Mouse (Mus musculus): ENCODE data around the gene Cntnap2. TPM values are rescaled to one million over a fixed set of nuclear protein-coding genes. Genes with fewer than 3 reads are reported as not detected.
A peak's percentile ranks its signal among the peaks of the same experiment; 100 is the strongest.

Cntnap2 gene
- polyA plus RNA-seq, 1 experiment from 2014 or later = 56.3 TPM

DNA sequence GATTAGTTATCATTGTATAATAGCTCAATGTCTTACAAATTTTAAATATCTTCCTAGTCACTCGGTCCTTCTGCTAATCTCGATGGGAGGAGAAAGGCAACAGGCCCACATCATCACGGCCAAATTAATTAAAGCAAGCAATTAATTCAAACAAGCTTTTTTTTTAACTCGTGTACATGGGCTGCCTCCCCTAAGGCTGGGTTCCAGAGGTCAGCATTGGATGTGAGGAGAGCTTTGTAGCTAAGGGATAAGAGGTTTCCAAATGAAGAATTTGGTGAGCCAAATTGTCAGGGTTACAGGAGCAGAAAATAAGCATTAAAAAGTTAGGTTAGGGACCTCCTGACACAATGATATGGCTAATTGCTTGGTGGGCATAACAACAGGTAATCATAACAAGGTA lies 1886.5 kb downstream of the Cntnap2 start:
- Histone ChIP-seq H3K9me3 (replicated peaks) (no peaks in the 10 kb centered on the region), H3K9ac (replicated peaks) (no peak overlapping the region), H3K4me2 (no peak overlapping the region), H3K27ac (replicated peaks) (no peak overlapping the region), H3K36me3 (no peaks in the 10 kb centered on the region), H3K4me3 (replicated peaks) (no peak overlapping the region), H3K27me3 (replicated peaks) (no peaks in the 10 kb centered on the region), H3K4me1 (no peaks in the 10 kb centered on the region)
- 64% methylated on average over 4 of the region's 4 CpGs for WGBS
- ATAC-seq (ENCODE audit: low FRiP score) = no peak

DNA sequence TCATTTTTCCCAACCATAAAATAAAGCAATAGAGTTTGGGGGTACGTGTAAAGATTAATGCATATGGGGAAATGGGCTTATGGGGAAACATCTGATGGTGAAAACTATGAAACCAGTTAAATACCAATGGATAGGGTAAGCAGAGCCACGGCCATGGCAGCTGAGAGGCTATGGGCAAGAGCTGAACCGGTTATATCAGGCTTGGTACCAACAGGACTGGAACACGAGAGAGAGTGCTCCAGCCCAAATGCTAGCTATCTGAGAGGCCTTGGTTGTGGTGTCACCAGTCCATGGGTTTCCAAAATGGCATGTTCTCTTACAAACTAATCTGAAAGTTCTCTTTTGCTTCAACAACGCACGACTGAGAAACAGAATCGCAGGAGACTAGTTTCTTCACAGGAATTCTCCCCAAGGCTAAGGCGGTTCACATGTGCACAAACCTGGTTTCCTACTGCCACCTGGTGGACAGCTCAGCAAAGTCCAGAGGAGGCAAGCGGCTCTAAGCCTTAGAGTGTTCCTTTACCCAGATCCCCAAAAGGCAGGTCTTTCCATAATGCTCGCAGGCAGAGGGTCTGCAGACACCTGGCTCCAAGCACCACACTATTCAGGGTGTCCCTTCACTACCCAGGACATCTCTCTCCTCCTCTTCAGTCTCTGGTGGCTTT lies 1902.0 kb downstream of the Cntnap2 start:
- ATAC-seq (ENCODE audit: low FRiP score) = peak; percentile 96
- Histone ChIP-seq H3K36me3 (no peaks in the 10 kb centered on the region), H3K4me1 (0 out of 2 replicates have a peak, but pooled peaks cover 2% of the 10 kb centered on the region), H3K27me3 (replicated peaks) (no peaks in the 10 kb centered on the region), H3K9me3 (replicated peaks) (no peaks in the 10 kb centered on the region), H3K4me3 (replicated peaks) (no peak overlapping the region), H3K9ac (replicated peaks) (no peak overlapping the region), H3K27ac (replicated peaks) (no peak overlapping the region), H3K4me2 (no peak overlapping the region)
- 33% methylated on average over 10 of the region's 10 CpGs for WGBS

DNA sequence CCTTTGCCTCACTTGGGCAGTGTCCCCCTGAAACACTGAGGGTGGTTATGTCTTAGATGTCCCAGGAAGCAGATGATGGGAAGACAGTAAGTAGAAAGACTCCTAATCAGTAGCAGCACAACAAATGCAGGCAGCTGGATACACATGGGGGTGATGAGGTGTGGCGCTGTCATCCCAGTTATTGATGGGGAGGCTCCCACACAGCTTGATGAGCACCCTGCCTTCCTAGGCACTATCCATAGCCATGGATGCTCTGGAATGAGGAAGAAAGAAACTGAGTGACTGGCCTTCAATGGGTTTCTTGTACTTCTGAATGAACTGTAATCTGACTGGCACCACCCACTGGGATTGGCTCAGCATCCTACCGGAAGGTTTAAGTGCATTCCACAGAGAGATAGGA lies 1904.1 kb downstream of the Cntnap2 start:
- H3K27ac ChIP-seq (replicated peaks) = no peak overlapping the region
- 0 out of 2 replicates have a peak, but pooled peaks cover 2% of the 10 kb centered on the region for H3K4me1 ChIP-seq
- H3K27me3 ChIP-seq (replicated peaks) = no peaks in the 10 kb centered on the region
- no peaks in the 10 kb centered on the region for H3K36me3 ChIP-seq
- ATAC-seq (ENCODE audit: low FRiP score) = no peak
- no peak overlapping the region for H3K4me2 ChIP-seq
- H3K9me3 ChIP-seq (replicated peaks) = no peaks in the 10 kb centered on the region
- 79% methylated on average over 2 of the region's 2 CpGs for WGBS
- H3K9ac ChIP-seq (replicated peaks) = no peak overlapping the region
- H3K4me3 ChIP-seq (replicated peaks) = no peak overlapping the region

- WGBS = 62% methylated on average over 3 of the region's 3 CpGs
- Histone ChIP-seq H3K36me3 (no peaks in the 10 kb centered on the region), H3K4me2 (no peak overlapping the region), H3K4me3 (replicated peaks) (no peak overlapping the region), H3K9me3 (replicated peaks) (no peaks in the 10 kb centered on the region), H3K9ac (replicated peaks) (no peak overlapping the region), H3K27ac (replicated peaks) (no peak overlapping the region), H3K4me1 (0 out of 2 replicates have a peak, but pooled peaks cover 2% of the 10 kb centered on the region), H3K27me3 (replicated peaks) (no peaks in the 10 kb centered on the region)
- no peak for ATAC-seq (ENCODE audit: low FRiP score)
Measured at GRCm38 (mm10) chr6:46963693-46964092, 1904.5 kb downstream of the Cntnap2 start.

GRCm38 (mm10) chr6:46972640-46973039 lies 1913.5 kb downstream of the Cntnap2 start:
- Histone ChIP-seq H3K27me3 (replicated peaks) (no peaks in the 10 kb centered on the region), H3K9ac (replicated peaks) (no peak overlapping the region), H3K27ac (replicated peaks) (no peak overlapping the region), H3K36me3 (no peaks in the 10 kb centered on the region), H3K4me2 (no peak overlapping the region), H3K9me3 (replicated peaks) (no peaks in the 10 kb centered on the region), H3K4me1 (no peaks in the 10 kb centered on the region), H3K4me3 (replicated peaks) (no peak overlapping the region)
- 82% methylated on average over 2 of the region's 2 CpGs for WGBS
- no peak for ATAC-seq (ENCODE audit: low FRiP score)

GRCm38 (mm10) chr6:46996010-46996602 lies 1936.9 kb downstream of the Cntnap2 start:
- H3K4me1 ChIP-seq = no peaks in the 10 kb centered on the region
- no peaks in the 10 kb centered on the region for H3K36me3 ChIP-seq
- no peak for ATAC-seq (ENCODE audit: low FRiP score)
- H3K27me3 ChIP-seq (replicated peaks) = no peaks in the 10 kb centered on the region
- H3K9ac ChIP-seq (replicated peaks) = no peak overlapping the region
- no peak overlapping the region for H3K27ac ChIP-seq (replicated peaks)
- no peak overlapping the region for H3K4me2 ChIP-seq
- no peaks in the 10 kb centered on the region for H3K9me3 ChIP-seq (replicated peaks)
- H3K4me3 ChIP-seq (replicated peaks) = no peak overlapping the region
- WGBS = 80% methylated on average over 6 of the region's 6 CpGs

DNA sequence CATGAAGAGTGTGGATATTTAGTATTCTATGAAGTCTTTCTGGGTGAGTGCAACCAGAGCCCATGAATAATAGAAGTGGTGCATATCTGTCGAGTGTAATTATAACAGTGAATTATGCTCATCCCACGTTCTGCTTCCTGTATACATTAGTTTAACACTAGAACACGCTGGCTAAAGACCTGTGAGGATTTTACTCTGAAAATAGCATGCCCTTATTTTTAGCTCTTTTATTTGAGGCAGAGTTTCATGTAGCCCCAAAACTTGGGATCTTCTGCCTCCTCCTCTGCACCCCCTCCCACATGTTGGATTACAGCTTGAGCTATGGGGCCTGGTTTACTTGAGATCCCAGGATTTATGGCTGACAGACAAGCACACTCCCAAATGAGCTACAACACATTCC lies 1945.3 kb downstream of the Cntnap2 start:
- no peak for ATAC-seq (ENCODE audit: low FRiP score)
- Histone ChIP-seq H3K36me3 (no peaks in the 10 kb centered on the region), H3K27me3 (replicated peaks) (no peaks in the 10 kb centered on the region), H3K9ac (replicated peaks) (no peak overlapping the region), H3K4me2 (no peak overlapping the region), H3K27ac (replicated peaks) (no peak overlapping the region), H3K4me1 (no peaks in the 10 kb centered on the region), H3K4me3 (replicated peaks) (no peak overlapping the region), H3K9me3 (replicated peaks) (no peaks in the 10 kb centered on the region)
- WGBS = 44% methylated on average over 3 of the region's 3 CpGs

- H3K27ac ChIP-seq (replicated peaks) = no peak overlapping the region
- H3K4me2 ChIP-seq = no peak overlapping the region
- no peaks in the 10 kb centered on the region for H3K36me3 ChIP-seq
- no peak for ATAC-seq (ENCODE audit: low FRiP score)
- 94% methylated on average over 4 of the region's 4 CpGs for WGBS
- no peaks in the 10 kb centered on the region for H3K27me3 ChIP-seq (replicated peaks)
- H3K9ac ChIP-seq (replicated peaks) = no peak overlapping the region
- H3K4me1 ChIP-seq = 0 out of 2 replicates have a peak, but pooled peaks cover 12% of the 10 kb centered on the region
- H3K9me3 ChIP-seq (replicated peaks) = no peaks in the 10 kb centered on the region
- H3K4me3 ChIP-seq (replicated peaks) = no peak overlapping the region
Measured at GRCm38 (mm10) chr6:47012933-47013332, 1953.8 kb downstream of the Cntnap2 start.

GRCm38 (mm10) chr6:47013535-47013934 lies 1954.4 kb downstream of the Cntnap2 start:
- no peaks in the 10 kb centered on the region for H3K9me3 ChIP-seq (replicated peaks)

DNA sequence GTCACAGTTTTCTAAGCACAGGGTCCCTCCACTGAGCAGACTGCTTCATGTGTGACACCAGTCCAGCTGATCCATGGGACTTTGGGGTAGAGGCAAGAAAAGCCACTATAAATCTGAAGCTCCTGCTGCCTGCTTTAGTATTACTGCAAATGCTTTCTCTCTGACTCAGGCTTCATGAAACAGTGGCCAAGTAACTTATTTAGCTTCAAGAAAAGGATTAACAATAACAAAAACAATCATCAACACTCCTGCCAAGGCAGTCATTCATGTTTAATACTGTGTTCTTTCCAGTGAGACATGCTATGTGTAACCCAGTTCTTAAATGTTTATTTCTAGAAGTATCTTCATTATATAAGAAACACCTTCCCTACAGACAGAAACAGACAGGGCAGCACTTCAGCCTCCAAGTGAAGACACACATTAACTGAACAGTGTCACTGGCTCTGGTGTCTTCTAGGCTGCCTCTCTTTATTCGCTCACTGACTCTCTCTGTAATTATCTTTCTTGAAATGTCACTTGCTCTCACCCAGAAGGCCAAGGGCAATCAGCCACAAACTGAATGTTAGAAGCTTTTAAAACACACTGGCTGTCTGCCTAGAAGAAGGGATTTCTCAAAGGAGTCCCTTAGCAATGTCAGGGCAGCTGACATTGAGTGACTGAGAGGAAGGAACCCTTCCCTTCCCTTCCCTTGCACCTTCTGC lies 1955.9 kb downstream of the Cntnap2 start:
- H3K4me2 ChIP-seq = no peak overlapping the region
- H3K4me1 ChIP-seq = 0 out of 2 replicates have a peak, but pooled peaks cover 12% of the 10 kb centered on the region
- no peaks in the 10 kb centered on the region for H3K9me3 ChIP-seq (replicated peaks)
- ATAC-seq (ENCODE audit: low FRiP score) = no peak
- H3K4me3 ChIP-seq (replicated peaks) = no peak overlapping the region
- no peaks in the 10 kb centered on the region for H3K27me3 ChIP-seq (replicated peaks)
- H3K9ac ChIP-seq (replicated peaks) = no peak overlapping the region
- no peaks in the 10 kb centered on the region for H3K36me3 ChIP-seq
- H3K27ac ChIP-seq (replicated peaks) = 0 out of 2 replicates have a peak overlapping the region, but pooled peaks have one; percentile 33
- WGBS = 59% methylated on average over 1 of the region's 1 CpGs

More at GRCm38 (mm10) chr6:47013535-47013934, 1954.4 kb downstream of the Cntnap2 start:
- Histone ChIP-seq H3K4me3 (replicated peaks) (no peak overlapping the region), H3K27ac (replicated peaks) (no peak overlapping the region), H3K4me1 (0 out of 2 replicates have a peak, but pooled peaks cover 12% of the 10 kb centered on the region), H3K9ac (replicated peaks) (no peak overlapping the region), H3K36me3 (no peaks in the 10 kb centered on the region), H3K27me3 (replicated peaks) (no peaks in the 10 kb centered on the region), H3K4me2 (no peak overlapping the region)
- peak; percentile 91 for ATAC-seq (ENCODE audit: low FRiP score)
- WGBS = 11% methylated on average over 4 of the region's 4 CpGs

DNA sequence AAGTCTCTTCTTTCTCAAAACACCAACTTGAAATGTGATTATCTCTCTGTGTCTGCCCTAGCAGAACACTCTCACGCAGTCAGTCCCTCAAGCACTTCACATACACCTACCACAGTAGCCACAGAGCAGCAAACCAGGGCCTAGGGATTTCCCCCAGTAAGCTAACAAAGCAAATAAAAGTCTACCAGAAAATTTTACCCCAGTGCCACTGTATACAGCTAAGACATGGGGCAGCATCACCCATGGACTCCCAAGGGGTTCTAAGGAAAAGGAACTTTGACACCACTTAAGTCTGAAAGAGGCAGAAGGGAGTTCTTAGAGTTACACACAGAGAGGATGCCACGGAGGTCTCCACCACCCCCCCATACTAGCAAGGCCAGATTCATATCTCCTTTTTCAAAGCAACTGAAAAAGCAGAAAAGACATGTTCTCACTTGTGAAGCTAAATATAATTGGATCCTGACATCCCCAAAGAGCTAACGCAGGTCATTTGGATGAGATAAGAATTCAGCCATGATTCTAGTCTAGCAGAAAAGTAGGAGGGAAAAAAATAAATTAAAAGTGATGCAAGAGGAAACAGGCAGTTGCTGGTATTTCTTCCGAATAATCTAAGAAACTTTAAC lies 1967.0 kb downstream of the Cntnap2 start:
- H3K36me3 ChIP-seq = no peaks in the 10 kb centered on the region
- no peaks in the 10 kb centered on the region for H3K9me3 ChIP-seq (replicated peaks)
- no peak overlapping the region for H3K4me3 ChIP-seq (replicated peaks)
- WGBS = 83% methylated on average over 4 of the region's 4 CpGs
- no peak overlapping the region for H3K27ac ChIP-seq (replicated peaks)
- H3K27me3 ChIP-seq (replicated peaks) = no peaks in the 10 kb centered on the region
- no peak overlapping the region for H3K9ac ChIP-seq (replicated peaks)
- ATAC-seq (ENCODE audit: low FRiP score) = no peak
- H3K4me1 ChIP-seq = no peaks in the 10 kb centered on the region
- H3K4me2 ChIP-seq = no peak overlapping the region

Measured in neural tube, embryonic 15.5 days (tissue).